Mouse (Mus musculus): ENCODE measurements around the gene Nolc1.
"Not testable (repeated sequence)": the region's sequence is repeated elsewhere in the genome, so short reads cannot be mapped to it uniquely, and the experiment has no call there.

Gene Nolc1

GRCm38 (mm10) chr19:46086337-46086736 lies 10.7 kb downstream of the Nolc1 start:
- peak; percentile 42 to 81 for DNase-seq (ENCODE audit: inconsistent age in 2 of 2, low spot score in 1 of 2)

GRCm38 (mm10) chr19:46087871-46088270 lies 12.2 kb downstream of the Nolc1 start:
- DNase-seq (ENCODE audit: inconsistent age in 2 of 2, low spot score in 1 of 2) = peak; percentile 46 to 76

- DNase-seq (ENCODE audit: inconsistent age in 2 of 2, low spot score in 1 of 2) = no peak
These were observed 16.0 kb downstream of the Nolc1 start for GRCm38 (mm10) chr19:46091641-46092040.

DNA sequence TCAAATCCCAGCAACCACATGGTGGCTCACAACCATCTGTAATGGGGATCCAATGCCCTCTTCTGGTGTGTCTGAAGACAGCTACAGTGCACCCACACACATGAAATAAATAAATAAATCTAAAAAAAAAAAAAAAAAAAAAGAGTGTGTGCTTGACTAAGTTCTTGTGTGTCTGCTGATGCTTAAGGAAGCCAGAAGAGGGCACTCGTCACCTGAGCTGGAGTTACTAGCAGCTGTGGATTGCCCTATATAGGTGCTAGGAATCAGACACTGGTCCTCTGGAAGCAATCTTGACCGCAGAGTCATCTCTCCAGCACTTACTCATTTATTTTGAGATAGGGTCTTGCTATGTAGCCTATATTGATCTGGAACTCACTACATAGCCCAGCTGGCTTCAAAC lies 18.5 kb downstream of the Nolc1 start:
- DNase-seq (ENCODE audit: inconsistent age in 2 of 2, low spot score in 1 of 2) = no peak

- DNase-seq (ENCODE audit: inconsistent age in 2 of 2, low spot score in 1 of 2) = no peak
These were observed 19.6 kb downstream of the Nolc1 start for GRCm38 (mm10) chr19:46095291-46095690.

DNA sequence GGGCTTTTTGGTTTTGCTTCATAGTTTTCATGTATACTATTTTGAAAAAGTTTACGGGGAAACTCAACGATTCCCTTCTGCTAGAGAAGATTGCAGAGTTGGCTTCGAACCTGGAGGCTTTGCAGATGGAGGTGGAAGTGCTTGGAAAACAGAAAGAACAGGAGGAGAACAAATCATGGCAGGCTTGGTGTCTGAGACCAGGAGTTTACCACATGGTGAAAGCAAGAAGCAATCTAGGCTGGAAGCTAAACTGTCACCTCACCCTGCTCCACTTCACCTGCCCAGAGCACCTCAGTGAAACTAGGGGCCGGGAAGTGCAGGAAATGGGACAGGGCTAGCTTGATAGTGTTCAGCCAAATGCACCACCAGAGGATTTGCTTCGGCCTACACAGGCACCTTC lies 20.7 kb downstream of the Nolc1 start:
- DNase-seq (ENCODE audit: inconsistent age in 2 of 2, low spot score in 1 of 2) = no peak

DNA sequence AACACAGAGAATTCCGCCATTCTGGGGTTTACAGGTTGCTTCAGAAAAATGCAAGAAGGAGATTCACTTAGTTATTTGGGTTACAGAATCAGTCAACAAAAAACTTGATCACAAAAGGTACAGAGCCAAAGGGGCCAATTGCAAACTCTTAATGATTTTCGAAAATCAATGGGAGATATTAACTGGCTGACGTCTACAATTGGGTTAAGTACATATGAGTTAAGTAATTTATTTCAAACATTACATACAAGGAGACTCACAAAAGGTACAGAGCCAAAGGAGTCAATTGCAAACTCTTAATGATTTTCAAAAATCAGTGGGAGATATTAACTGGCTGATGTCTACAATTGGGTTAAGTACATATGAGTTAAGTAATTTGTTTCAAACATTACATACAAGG lies 23.9 kb downstream of the Nolc1 start:
- no peak for DNase-seq (ENCODE audit: inconsistent age in 2 of 2, low spot score in 1 of 2)

- peak; percentile 26 to 63 for DNase-seq (ENCODE audit: inconsistent age in 2 of 2, low spot score in 1 of 2)
These were observed 27.9 kb downstream of the Nolc1 start for GRCm38 (mm10) chr19:46103437-46104186.

GRCm38 (mm10) chr19:46104187-46104557 lies 28.5 kb downstream of the Nolc1 start:
- peak in 1 of 2 experiments; percentile 27 for DNase-seq (ENCODE audit: inconsistent age in 2 of 2, low spot score in 1 of 2)

- DNase-seq (ENCODE audit: inconsistent age in 2 of 2, low spot score in 1 of 2) = no peak
These were observed 34.6 kb downstream of the Nolc1 start for GRCm38 (mm10) chr19:46110214-46110613.

DNA sequence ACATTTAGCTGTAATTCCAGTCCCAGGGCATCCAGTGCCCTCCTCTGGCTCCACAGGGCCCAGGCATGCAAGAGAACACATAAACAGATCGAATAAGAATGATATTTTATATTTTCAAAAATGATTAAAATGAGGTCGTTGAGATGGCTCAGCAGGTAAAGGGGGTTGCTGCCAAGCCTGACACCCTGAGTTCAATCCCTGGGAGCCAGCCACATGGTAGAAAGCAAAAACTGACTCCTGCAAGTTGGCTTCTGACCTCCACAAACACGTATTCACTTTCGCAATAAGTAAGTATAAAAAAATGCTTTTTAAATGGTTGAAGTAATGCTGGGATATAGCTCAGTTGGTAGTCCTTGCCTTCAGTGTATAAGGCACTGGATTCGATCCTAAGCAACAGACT lies 35.1 kb downstream of the Nolc1 start:
- no peak for DNase-seq (ENCODE audit: inconsistent age in 2 of 2, low spot score in 1 of 2)

DNA sequence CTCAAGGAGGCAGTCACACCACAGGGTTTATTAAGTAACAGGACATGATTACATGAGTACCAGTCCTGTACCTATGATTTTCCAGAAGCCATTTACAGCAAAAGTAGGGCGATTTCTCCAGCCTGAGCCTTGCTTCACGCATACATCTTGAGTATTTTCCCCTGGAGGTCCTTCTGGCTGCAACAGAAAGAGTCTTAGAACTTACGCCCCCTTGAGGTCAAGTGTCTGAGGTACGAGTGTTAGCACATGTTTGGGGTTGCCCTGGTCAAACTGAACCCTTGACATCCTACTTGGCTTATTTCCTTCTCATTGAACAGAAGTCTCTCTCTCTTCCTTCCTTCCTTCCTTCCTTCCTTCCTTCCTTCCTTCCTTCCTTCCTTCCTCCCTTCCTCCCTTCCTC lies 39.0 kb downstream of the Nolc1 start:
- DNase-seq (ENCODE audit: inconsistent age in 2 of 2, low spot score in 1 of 2) = no peak

GRCm38 (mm10) chr19:46119458-46119857 lies 43.8 kb downstream of the Nolc1 start:
- no peak for DNase-seq (ENCODE audit: inconsistent age in 2 of 2, low spot score in 1 of 2)

DNA sequence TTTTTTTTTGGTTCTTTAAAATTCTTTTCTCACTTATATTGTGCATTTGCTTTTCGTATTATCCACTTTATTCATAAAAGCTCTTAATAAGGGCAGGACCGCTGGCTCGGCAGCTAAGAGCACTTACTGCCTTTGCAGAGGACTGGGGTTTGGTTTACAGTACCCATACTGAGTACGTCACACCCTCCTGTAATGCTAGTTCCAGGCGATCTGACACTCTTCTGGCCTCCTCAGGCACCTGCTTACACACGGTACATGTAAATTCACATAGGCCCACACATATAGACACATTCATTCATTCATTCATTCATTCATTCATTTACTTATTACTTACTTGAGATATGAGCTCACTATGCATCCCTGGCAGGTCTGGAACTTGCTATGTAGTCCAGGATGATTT lies 45.2 kb downstream of the Nolc1 start:
- DNase-seq (ENCODE audit: inconsistent age in 2 of 2, low spot score in 1 of 2) = no peak

DNA sequence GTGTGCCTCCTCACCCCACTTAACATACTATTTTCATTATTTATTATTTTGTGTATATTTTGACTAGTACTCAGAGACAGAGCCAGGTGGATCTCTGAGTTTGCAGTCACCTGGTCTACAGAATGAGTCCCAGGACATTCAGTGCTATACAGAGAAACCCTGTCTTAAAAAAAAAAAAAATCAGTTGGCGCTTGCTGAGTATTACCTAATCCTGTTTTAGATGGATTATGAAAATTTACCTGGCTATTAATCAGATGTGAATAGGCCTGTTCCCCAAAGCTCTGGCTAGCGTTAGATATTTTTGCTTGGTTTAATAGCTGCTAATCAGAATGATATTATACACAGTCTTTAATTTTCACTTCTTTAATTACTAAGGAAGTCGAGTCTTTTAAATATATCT lies 48.2 kb downstream of the Nolc1 start:
- no peak for DNase-seq (ENCODE audit: inconsistent age in 2 of 2, low spot score in 1 of 2)

DNA sequence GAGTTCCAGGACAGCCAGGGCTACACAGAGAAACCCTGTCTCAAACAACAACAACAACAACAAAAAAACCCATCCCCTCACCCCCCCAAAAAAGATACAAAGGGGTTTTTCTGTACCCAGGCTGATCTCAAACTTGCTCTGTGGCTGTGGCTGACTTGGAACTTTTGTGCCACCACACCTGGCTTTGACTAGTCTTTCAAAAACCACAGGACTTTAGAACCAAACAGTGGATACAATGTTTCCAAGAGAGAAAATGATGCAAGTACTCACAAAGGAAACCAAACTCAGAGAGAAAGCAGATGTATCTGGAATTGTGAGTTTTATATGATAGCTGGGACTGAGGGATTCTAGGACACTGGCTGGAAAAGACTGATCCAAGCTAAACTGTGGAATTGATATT lies 49.0 kb downstream of the Nolc1 start:
- DNase-seq (ENCODE audit: inconsistent age in 2 of 2, low spot score in 1 of 2) = no peak

GRCm38 (mm10) chr19:46126301-46126700 lies 50.6 kb downstream of the Nolc1 start:
- no peak for DNase-seq (ENCODE audit: inconsistent age in 2 of 2, low spot score in 1 of 2)

DNA sequence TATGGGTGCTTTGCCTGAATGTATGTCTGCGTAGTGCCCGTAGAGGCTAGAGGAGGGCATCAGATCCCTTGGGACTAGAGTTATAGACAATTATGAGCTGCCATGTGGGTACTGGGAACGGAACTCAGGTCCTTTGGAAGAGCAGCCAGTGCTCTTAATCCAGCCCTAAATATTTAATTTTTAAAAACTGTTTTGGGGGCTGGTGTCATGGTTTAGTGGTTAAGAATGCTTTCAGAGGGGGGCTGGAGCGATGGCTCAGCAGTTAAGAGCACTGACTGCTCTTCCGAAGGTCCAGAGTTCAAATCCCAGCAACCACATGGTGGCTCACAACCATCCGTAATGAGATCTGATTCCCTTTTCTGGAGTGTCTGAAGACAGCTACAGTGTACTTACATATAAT lies 54.1 kb downstream of the Nolc1 start:
- not testable (repeated sequence) for DNase-seq (ENCODE audit: inconsistent age in 2 of 2, low spot score in 1 of 2)

DNA sequence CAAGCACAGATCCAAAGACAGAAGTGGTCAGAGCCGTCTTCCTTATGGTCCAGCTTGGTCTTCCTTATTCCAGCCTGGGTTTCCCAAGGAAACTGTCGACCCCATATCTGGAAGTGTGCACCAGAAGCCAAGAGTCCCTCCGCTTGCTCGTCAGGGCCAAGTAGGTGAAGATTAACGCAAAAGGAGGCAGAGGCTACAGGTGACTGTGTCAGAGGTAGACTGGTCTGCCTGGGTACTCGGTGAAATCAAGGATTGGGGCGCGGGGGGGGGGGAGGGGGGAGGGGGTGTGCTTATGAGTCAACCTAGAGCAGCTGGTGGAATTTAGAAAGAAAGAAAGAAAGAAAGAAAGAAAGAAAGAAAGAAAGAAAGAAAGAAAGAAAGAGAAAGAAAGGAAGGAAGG lies 55.6 kb downstream of the Nolc1 start:
- DNase-seq (ENCODE audit: inconsistent age in 2 of 2, low spot score in 1 of 2) = no peak

- peak; percentile 77 to 88 for DNase-seq (ENCODE audit: inconsistent age in 2 of 2, low spot score in 1 of 2)
These were observed 56.2 kb downstream of the Nolc1 start, which contains the start of gene Elovl3 for GRCm38 (mm10) chr19:46131694-46132525. TSS of gene Elovl3 (plus strand) at chr19:46131897.

DNA sequence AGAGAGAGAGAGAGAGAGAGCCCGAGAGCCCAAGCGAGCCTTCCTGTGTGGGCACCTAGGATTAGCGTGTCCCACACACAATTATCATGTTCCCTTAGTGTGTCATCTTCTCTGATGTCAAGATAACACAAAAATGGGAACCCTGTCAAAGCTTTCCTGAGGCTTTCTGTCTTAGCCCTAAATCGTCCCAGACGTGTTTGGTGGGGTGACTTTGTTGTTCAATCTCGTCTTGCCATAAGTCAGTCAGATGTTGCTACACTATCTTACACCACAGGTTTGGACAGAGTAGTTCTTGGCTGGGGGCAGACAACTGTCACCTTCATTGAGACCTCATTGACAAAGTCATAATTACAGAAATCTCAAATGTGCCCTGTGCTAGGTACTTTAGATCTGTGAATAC lies 56.9 kb downstream of the Nolc1 start:
- DNase-seq (ENCODE audit: inconsistent age in 2 of 2, low spot score in 1 of 2) = no peak

All from adrenal gland, adult (tissue).